Mouse (Mus musculus) kidney, adult 2 months (tissue): Measurements from ENCODE around the gene Mrpl18. TPM values are rescaled to one million over a fixed set of nuclear protein-coding genes. Genes with fewer than 3 reads are reported as not detected.
A peak's percentile ranks its signal among the peaks of the same experiment; 100 is the strongest.

Source experiments
- DNase-seq: peaks from one replicate; pipeline ENCODE4 v3.0.0; 2021
- H3K27ac ChIP-seq: fragments of 200-500 bp; 2 replicates; pipeline ENCODE4 v1.5.1; 2012; ENCODE audit warnings: low read depth, low read length, control low read depth, inconsistent platforms; ENCODE audit not compliant: insufficient read depth
- H3K27me3 ChIP-seq: fragments of 200-500 bp; replicated peaks from 2 replicates; pipeline ENCODE4 v1.6.1; 2012; ENCODE audit warnings: mild to moderate bottlenecking, moderate library complexity, low read length, inconsistent platforms; ENCODE audit not compliant: control insufficient read depth, insufficient read depth
- H3K36me3 ChIP-seq: fragments of 200-500 bp; 2 replicates; pipeline ENCODE4 v1.6.1; 2012; ENCODE audit warnings: mild to moderate bottlenecking, moderate library complexity, low read length, inconsistent platforms; ENCODE audit not compliant: control insufficient read depth, insufficient read depth
- H3K4me1 ChIP-seq: fragments of 200-500 bp; 2 replicates; pipeline ENCODE4 v1.6.1; 2011; ENCODE audit warnings: low read length; ENCODE audit not compliant: control insufficient read depth, insufficient read depth
- H3K4me3 ChIP-seq: fragments of 200-500 bp; 2 replicates; pipeline ENCODE4 v1.5.1; 2011; ENCODE audit warnings: mild to moderate bottlenecking, low read depth, low read length, control low read depth; ENCODE audit not compliant: insufficient read depth
- CTCF ChIP-seq: fragments of 200-500 bp; conservative IDR thresholded peaks from 2 replicates; pipeline ENCODE4 v1.5.1; 2011; ENCODE audit warnings: low read depth, mild to moderate bottlenecking, control low read depth, low read length, moderate library complexity, mixed read lengths; ENCODE audit not compliant: insufficient read depth, insufficient read length
- POLR2A ChIP-seq: fragments of 200-500 bp; IDR thresholded peaks from one replicate; pipeline ENCODE4 v1.6.1; 2011; ENCODE audit warnings: low read depth, low read length, control low read depth
- WGBS: fragments of 180-500 bp; shearing (Covaris S2); methylation state at CpG from one replicate; pipeline ENCODE4 v1.1.7; 2018; 5-methylcytosine and 5-hydroxymethylcytosine counted together
- polyA plus RNA-seq: library from polyadenylated mRNA; depleted of rRNA; stranded (reverse); fragments of >200 nt; gene quantifications from 2 replicates; pipeline ENCODE4 v1.2.3, GENCODE M21; 2012

Gene Mrpl18
- polyA plus RNA-seq, 1 experiment = 48.9 TPM

DNA sequence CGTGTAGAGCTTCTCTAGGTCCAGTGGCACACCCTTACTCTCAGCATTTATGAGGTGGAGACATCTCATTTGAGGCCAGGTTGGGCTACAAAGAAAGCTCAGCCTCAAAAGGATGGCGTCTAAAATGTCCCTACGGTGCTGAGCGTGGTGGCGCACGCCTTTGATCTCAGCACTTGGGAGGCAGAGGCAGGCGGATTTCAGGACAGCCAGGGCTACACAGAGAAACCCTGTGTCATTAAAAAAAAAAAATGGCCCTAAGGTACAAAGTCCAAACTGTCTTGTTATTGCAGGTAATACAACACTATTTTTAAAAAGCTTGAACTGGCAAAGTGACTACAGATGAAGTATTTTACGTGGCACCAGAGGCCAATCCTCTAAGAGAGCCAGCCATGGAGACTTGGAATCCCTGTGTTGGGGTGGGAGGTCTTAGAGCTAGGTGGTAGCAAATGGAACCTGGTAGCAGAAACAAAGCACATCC is 9.6 kb upstream of the Mrpl18 start:
- TF ChIP-seq POLR2A = no peak
- H3K4me1 ChIP-seq = no peaks in the 10 kb centered on the region
- WGBS = 84% methylated on average over 8 of the region's 8 CpGs
- no peak overlapping the region for H3K27ac ChIP-seq
- peaks cover 17% of the 10 kb centered on the region for H3K36me3 ChIP-seq
- no peak overlapping the region for H3K4me3 ChIP-seq
- H3K27me3 ChIP-seq = no peaks in the 10 kb centered on the region
- peak; percentile 38 for DNase-seq

DNA sequence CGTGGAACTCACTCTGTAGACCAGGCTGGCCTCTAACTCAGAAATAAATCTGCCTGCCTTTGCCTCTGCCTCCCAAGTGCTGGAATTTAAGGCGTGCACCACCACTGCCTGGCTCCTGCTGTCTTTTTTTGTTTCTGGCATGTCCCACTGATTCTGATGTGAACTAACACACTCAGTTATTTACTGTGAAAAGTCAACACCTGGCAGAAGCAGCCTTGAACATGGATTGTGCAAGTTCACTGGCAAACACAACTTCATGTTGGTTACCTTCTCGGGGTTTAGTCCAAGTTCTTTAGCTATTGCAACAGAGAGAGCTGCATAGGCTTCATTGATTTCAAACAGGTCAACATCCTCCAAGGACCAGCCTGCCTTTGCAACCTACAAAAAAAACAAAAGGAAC is 8.9 kb upstream of the Mrpl18 start:
- Histone ChIP-seq H3K4me1 (no peaks in the 10 kb centered on the region), H3K4me3 (no peak overlapping the region), H3K27me3 (no peaks in the 10 kb centered on the region), H3K36me3 (peaks cover 19% of the 10 kb centered on the region), H3K27ac (no peak overlapping the region)
- 94% methylated on average over 3 of the region's 3 CpGs for WGBS
- TF ChIP-seq POLR2A (no peak), CTCF (no peak)
- DNase-seq = peak; percentile 9

DNA sequence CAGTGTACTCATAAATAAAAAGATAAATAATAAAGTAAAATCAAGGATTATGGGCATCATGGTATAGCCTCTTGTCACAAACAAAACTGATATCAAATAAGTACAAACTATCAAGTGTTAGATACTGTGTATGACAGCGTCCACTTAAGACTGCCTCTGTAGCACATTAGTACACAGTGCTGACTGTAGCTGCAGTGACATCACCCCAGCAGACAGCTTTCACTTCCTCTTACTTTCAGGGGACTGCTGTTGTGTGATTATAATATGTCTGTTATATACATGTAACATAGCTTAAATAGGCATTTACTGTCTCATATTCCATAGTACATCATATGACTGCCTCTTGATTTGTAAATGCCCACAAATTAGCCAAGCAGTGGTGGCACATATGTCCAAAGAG is 4.9 kb upstream of the Mrpl18 start:
- H3K4me1 ChIP-seq = 0 out of 2 replicates have a peak, but pooled peaks cover 2% of the 10 kb centered on the region
- WGBS = 98% methylated on average over 1 of the region's 1 CpGs
- H3K27ac ChIP-seq = no peak overlapping the region
- no peaks in the 10 kb centered on the region for H3K27me3 ChIP-seq
- no peak for DNase-seq
- no peak for TF ChIP-seq POLR2A
- no peak for TF ChIP-seq CTCF
- H3K36me3 ChIP-seq = peaks cover 18% of the 10 kb centered on the region
- H3K4me3 ChIP-seq = no peak overlapping the region

DNA sequence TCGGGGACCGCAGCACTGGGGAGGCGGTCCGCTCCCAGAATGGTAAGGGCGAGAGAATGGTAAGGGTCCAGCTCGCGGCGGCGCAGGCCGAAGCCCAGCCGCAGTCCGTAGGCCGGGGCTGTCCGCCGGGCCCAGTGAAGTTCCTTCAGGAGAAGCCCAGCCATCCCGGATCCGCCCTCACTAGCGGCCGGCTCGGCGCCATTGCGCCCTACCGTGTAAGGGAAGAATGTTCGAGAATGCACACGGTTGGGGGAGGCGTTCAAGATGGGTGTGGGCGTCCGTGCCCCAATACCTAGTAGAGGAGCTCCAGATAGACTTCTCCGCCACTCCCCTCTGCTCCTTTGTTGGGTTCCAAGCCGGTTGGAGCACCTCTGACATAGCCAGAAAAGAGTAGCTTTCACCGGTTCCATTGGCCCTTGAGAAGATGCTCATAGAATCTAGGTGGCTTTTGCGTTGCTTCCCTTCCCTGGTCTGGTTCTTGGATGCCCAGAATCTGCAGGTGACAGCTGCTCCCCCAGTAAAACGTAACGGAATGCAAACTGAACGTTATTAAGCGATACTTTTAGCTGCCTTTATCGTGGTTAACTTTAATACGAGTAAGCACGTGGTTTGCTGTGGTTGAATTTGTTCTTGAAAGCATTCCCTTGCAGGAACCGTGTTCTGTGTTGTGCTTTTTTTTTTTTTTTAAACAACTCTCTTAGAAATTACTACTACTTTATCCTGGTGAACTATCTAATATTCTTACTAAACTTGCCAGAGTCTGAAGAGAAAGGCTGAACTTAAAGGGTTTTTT is 639 bp upstream of the Mrpl18 start:
- TF ChIP-seq CTCF (no peak), POLR2A (peak; percentile 3)
- no peak for DNase-seq

DNA sequence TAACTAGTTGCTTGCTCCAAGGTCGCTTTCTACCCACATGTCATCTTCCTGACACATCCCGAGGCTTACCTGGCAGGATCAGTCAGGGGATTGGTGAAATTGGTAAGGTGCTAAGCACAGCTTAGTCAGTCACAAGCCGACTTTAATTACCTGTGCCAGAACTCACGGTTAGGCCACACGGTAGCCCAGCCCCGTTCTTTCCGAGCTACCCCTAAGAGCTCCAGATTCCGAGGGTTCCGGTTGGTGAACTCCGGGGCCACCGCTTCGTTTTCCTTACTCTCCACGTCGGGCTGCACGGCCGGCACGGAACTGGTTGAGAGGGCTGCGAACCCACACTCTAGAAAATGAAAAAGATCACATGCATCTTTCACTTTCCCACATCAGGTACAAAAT is 661 bp downstream of the Mrpl18 start, which contains the start of gene Tcp1:
Tcp1 (plus strand) TSS at position 214 of the 393 bp plus-strand sequence.
- no peak for DNase-seq
- peak within 1 kb of the TSS; percentile 83 for H3K27ac ChIP-seq
- TF ChIP-seq POLR2A = no peak
- no peak for TF ChIP-seq CTCF

More for the DNA sequence above, 639 bp upstream of the Mrpl18 start:
- Histone ChIP-seq H3K27ac (peak overlapping the region; percentile 71), H3K4me1 (0 out of 2 replicates have a peak, but pooled peaks cover 2% of the 10 kb centered on the region), H3K36me3 (peaks cover 5% of the 10 kb centered on the region), H3K4me3 (peak overlapping the region; percentile 73), H3K27me3 (no peaks in the 10 kb centered on the region)
- WGBS = under 1% methylated on average over 40 of the region's 40 CpGs

DNA sequence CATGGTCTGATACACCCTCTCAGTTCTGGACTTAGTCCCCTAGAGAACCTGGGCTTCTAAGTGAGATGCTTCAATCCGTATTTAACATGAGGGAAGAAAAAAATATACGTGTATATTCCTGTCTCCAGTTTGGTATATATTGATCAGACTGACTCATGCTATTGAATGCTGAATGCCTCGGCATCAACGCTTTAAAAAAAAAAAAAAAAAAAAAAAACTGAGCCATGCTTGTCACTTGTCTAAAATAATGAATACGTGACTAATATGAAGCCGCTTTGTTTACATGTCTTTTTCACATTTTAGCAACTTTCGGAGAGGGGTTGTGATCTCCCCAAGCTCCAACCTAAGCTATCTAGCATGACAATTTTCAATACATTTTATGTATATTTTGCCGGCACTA is 5.8 kb downstream of the Mrpl18 start:
- Histone ChIP-seq H3K4me1 (no peaks in the 10 kb centered on the region), H3K27ac (no peak overlapping the region), H3K4me3 (no peak overlapping the region), H3K27me3 (no peaks in the 10 kb centered on the region), H3K36me3 (peaks cover 2% of the 10 kb centered on the region; the same call in 1 of the 2 replicates)
- 85% methylated on average over 8 of the region's 8 CpGs for WGBS
- no peak for DNase-seq
- TF ChIP-seq POLR2A = no peak
- no peak for TF ChIP-seq CTCF

More for the DNA sequence above, 661 bp downstream of the Mrpl18 start, which contains the start of gene Tcp1:
- Histone ChIP-seq H3K36me3 (peaks cover 3% of the 10 kb centered on the region), H3K27me3 (no peaks in the 10 kb centered on the region), H3K4me3 (peak within 1 kb of the TSS; percentile 73), H3K4me1 (0 out of 2 replicates have a peak, but pooled peaks cover 2% of the 10 kb centered on the region)
- WGBS = under 1% methylated on average over 18 of the region's 18 CpGs

DNA sequence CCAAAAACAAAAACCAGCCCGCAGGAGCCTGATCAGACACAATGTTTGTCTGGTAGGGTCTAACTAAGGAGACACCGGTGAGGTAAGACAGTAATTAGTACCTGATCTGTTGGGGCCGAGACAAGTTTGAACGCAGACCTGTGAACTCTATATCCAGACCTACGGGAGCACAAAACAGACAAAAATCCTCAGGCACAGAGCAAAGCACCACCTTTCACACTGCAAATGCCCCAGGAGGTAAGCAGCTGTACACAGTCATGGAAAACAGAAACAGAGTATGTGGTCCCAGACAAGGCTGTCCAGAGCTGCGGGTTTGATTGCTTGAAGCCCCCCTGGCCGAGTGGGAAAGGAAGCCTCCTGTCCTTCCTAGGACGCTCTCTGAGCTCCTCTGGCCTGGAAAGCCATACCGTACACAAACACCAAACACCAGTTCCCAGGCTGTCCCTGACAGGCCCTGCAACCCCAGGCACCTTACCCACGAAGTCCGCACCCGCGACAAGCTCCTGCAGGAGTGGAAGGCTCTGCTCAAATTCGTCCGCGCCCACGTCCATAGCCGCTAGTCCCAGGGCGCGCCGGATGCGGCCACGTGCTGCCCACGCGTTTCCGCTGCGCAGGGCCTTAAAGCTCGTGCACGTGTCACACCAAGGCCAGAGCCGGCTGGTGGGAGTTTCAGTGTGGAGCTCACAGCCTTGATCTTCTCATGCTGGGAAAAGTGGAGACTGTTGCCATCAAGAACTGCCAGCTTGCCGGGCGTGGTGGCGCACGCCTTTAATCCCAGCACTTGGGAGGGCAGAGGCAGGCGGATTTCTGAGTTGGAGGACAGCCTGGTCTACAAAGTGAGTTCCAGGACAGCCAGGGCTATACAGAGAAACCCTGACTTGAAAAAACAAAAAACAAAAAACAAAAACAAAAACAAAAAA is 6.5 kb downstream of the Mrpl18 start, which contains the start of gene Pnldc1:
Pnldc1 (minus strand) TSS at position 870 of the 920 bp plus-strand sequence.
- H3K4me1 ChIP-seq = no peaks in the 10 kb centered on the region
- H3K27me3 ChIP-seq = no peaks in the 10 kb centered on the region
- H3K36me3 ChIP-seq = peaks cover 2% of the 10 kb centered on the region; the same call in 1 of the 2 replicates
- H3K4me3 ChIP-seq = no peak within 1 kb of the TSS
- no peak for TF ChIP-seq POLR2A
- TF ChIP-seq CTCF = no peak
- DNase-seq = no peak
- 87% methylated on average over 35 of the region's 35 CpGs for WGBS
- no peak within 1 kb of the TSS for H3K27ac ChIP-seq
